Mouse (Mus musculus) heart, embryonic 16.5 days (tissue): ENCODE data around the gene Lrtm2. TPM values are rescaled to one million over a fixed set of nuclear protein-coding genes. Genes with fewer than 3 reads are reported as not detected.
"Not testable (repeated sequence)": the region's sequence is repeated elsewhere in the genome, so short reads cannot be mapped to it uniquely, and the experiment has no call there.

ENCODE experiments used
- ATAC-seq: fragments of 200-750 bp; cut with Nextera tagmentation; replicated peaks from 2 replicates; pipeline ENCODE4 v1.8.0; 2017; ENCODE audit warnings: moderate number of reproducible peaks; ENCODE audit not compliant: insufficient read depth, low FRiP score; ENCODE audit errors: extremely low read depth
- H3K27ac ChIP-seq: fragments of 300-500 bp; sonication (generic); 2 replicates; pipeline ENCODE4 v1.5.1; 2014; ENCODE audit warnings: mild to moderate bottlenecking, low read length, control low read depth, moderate library complexity
- H3K27me3 ChIP-seq: fragments of 300-500 bp; sonication (generic); 2 replicates; pipeline ENCODE4 v1.6.1; 2014; ENCODE audit warnings: low read length, mixed read lengths; ENCODE audit not compliant: control insufficient read depth, insufficient read depth
- H3K36me3 ChIP-seq: fragments of 300-500 bp; sonication (generic); 2 replicates; pipeline ENCODE4 v1.6.1; 2014; ENCODE audit not compliant: control insufficient read depth, insufficient read depth
- H3K4me1 ChIP-seq: fragments of 300-500 bp; sonication (generic); 2 replicates; pipeline ENCODE4 v1.6.1; 2014; ENCODE audit warnings: low read length, mixed read lengths; ENCODE audit not compliant: control insufficient read depth, insufficient read depth
- H3K4me2 ChIP-seq: fragments of 300-500 bp; sonication (generic); 2 replicates; pipeline ENCODE4 v1.6.1; 2014; ENCODE audit warnings: low read depth, mild to moderate bottlenecking, control low read depth, low read length
- H3K4me3 ChIP-seq: fragments of 300-500 bp; sonication (generic); 2 replicates; pipeline ENCODE4 v1.5.1; 2014; ENCODE audit warnings: mild to moderate bottlenecking, control low read depth, low read length
- H3K9ac ChIP-seq: fragments of 300-500 bp; sonication (generic); 2 replicates; pipeline ENCODE4 v1.6.1; 2014; ENCODE audit warnings: low read length, control low read depth
- H3K9me3 ChIP-seq: fragments of 300-500 bp; sonication (generic); replicated peaks from 2 replicates; pipeline ENCODE4 v1.6.1; 2016; ENCODE audit warnings: low read length; ENCODE audit not compliant: control insufficient read depth
- WGBS: fragments of 180-500 bp; shearing (Covaris S2); extraction: QIAGEN DNeasy Blood & Tissue Kit; methylation state at CpG from one replicate; pipeline ENCODE4 v1.1.7; 2014; 5-methylcytosine and 5-hydroxymethylcytosine counted together
- polyA plus RNA-seq: library from polyadenylated mRNA; unstranded; fragments of >200 nt; fragmentation: Nextera tagmentation; extraction: Ambion mirVana; gene quantifications from 2 replicates; pipeline ENCODE4 v1.2.1, GENCODE M21; 2015

The Lrtm2 gene
- polyA plus RNA-seq, 1 experiment from 2014 or later: 0.32 TPM

DNA sequence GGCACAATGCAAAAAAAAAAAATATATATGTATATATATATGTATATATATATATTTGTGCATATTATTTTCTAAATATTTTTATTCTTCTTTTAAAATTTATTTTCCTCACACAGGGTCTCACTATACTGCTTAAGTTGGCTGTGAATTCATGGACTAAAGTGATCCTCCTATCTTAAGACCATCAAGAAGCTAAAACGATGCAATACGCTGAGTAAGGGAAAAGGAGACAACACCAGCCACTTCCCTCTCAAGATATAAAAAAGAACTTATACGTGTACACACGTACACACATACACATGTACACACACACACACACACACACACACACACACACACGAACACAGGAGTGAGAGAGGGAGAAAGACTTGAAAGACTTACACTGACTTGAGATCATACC lies 33.0 kb upstream of the Lrtm2 start:
- Histone ChIP-seq H3K4me3 (no peak overlapping the region), H3K4me2 (no peak overlapping the region), H3K27me3 (no peaks in the 10 kb centered on the region), H3K9ac (no peak overlapping the region), H3K9me3 (no peaks in the 10 kb centered on the region), H3K27ac (no peak overlapping the region), H3K36me3 (peaks cover 23% of the 10 kb centered on the region), H3K4me1 (no peaks in the 10 kb centered on the region)
- no peak for ATAC-seq
- WGBS: 89% methylated on average over 5 of the region's 5 CpGs

DNA sequence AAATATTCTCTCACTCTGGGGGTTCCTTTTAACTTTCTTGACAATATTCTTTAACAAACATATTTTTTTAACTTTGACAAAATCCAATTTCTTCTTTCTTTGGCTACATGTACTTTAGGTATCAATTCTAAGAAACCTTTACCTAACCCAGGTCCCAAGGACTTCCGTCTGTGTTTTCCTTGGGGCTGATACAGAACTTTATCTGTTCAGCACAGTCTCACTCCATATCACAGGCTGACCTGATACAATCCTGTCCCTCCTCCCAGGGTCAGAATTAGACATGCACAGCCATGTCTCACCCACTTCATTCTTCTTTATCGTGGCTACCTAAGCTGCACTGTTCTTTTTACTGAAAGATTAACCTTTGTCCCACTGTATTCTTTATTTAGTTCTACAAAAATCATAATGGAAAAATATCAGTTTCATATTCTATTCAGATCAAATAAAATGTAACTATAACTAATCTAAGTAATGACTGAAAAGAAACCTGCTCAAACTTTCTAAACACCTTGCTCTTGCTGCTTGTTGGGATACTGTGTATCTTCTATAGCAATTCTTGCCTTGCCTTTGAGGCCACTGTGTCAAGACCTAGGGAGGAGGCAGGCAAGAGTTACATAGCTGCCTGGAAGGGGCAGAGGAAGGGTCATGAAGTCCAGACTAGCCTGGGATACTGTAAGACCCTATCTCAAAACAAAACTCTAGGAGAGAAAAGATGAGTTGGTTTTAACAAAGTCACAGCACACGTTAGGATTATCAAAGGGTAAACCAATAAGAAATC lies 30.5 kb upstream of the Lrtm2 start:
- Histone ChIP-seq H3K27ac (no peak overlapping the region), H3K4me1 (no peaks in the 10 kb centered on the region), H3K9ac (no peak overlapping the region), H3K4me2 (no peak overlapping the region), H3K36me3 (peaks cover 34% of the 10 kb centered on the region), H3K27me3 (no peaks in the 10 kb centered on the region), H3K9me3 (no peaks in the 10 kb centered on the region), H3K4me3 (no peak overlapping the region)
- ATAC-seq: no peak
- WGBS: 70% methylated on average over 3 of the region's 3 CpGs

DNA sequence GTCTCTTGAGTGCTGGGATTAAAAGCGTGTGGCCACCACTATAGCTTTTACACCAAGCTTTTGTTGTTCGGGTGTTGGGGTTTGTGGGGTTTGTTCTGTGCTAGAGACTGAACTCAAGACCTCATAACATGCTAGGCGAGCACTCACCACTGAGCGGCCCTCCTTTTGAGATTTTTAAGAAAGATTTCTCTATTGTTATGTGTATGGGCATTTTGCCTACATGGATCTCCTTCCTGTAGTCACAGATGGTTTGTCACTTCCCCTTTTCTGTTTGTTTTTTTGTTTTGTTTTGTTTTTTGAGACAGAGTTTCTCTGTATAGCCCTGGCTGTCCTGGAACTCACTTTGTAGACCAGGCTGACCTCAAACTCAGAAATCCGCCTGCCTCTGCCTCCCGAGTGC lies 29.7 kb upstream of the Lrtm2 start:
- ATAC-seq: not testable (repeated sequence)
- WGBS: 90% methylated on average over 6 of the region's 6 CpGs
- peaks cover 37% of the 10 kb centered on the region for H3K36me3 ChIP-seq

GRCm38 (mm10) chr6:119358020-119358571 lies 27.5 kb upstream of the Lrtm2 start:
- 90% methylated on average over 8 of the region's 8 CpGs for WGBS
- Histone ChIP-seq H3K4me1 (no peaks in the 10 kb centered on the region), H3K36me3 (peaks cover 47% of the 10 kb centered on the region), H3K9me3 (no peaks in the 10 kb centered on the region), H3K27me3 (no peaks in the 10 kb centered on the region), H3K4me2 (no peak overlapping the region), H3K9ac (no peak overlapping the region), H3K27ac (no peak overlapping the region), H3K4me3 (no peak overlapping the region)
- no peak for ATAC-seq

More for the DNA sequence above, 29.7 kb upstream of the Lrtm2 start:
- H3K4me3 ChIP-seq, H3K9me3 ChIP-seq, H3K27me3 ChIP-seq, H3K27ac ChIP-seq, H3K9ac ChIP-seq, H3K4me1 ChIP-seq, H3K4me2 ChIP-seq: not testable (repeated sequence)

DNA sequence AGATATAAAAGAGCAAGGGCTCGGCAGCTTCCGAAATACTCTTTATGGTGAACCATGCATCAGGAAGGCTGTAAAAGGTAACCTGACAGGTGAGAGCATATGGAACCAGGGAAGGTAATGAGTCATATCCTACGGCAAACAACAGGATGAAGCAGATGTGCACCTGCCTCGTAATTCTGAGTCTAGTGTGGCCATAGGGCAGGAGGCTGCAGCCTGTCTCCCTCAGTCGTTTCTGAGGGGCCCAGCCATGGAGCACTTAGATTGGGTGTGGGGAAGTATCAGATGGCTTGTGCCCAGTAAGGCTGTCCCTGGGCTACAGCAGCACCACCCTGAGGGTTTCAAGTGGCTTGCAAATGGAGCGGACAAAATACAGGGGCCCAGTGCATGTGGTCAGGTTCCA lies 21.9 kb upstream of the Lrtm2 start:
- peaks cover 9% of the 10 kb centered on the region for H3K4me1 ChIP-seq
- no peak overlapping the region for H3K4me2 ChIP-seq
- no peak overlapping the region for H3K27ac ChIP-seq
- 70% methylated on average over 6 of the region's 6 CpGs for WGBS
- H3K36me3 ChIP-seq: peaks cover 28% of the 10 kb centered on the region
- H3K9ac ChIP-seq: no peak overlapping the region
- H3K27me3 ChIP-seq: no peaks in the 10 kb centered on the region
- H3K9me3 ChIP-seq: no peaks in the 10 kb centered on the region
- no peak for ATAC-seq
- no peak overlapping the region for H3K4me3 ChIP-seq

GRCm38 (mm10) chr6:119351656-119352055 lies 21.1 kb upstream of the Lrtm2 start:
- 67% methylated on average over 8 of the region's 8 CpGs for WGBS
- Histone ChIP-seq H3K27me3 (no peaks in the 10 kb centered on the region), H3K9me3 (no peaks in the 10 kb centered on the region)

DNA sequence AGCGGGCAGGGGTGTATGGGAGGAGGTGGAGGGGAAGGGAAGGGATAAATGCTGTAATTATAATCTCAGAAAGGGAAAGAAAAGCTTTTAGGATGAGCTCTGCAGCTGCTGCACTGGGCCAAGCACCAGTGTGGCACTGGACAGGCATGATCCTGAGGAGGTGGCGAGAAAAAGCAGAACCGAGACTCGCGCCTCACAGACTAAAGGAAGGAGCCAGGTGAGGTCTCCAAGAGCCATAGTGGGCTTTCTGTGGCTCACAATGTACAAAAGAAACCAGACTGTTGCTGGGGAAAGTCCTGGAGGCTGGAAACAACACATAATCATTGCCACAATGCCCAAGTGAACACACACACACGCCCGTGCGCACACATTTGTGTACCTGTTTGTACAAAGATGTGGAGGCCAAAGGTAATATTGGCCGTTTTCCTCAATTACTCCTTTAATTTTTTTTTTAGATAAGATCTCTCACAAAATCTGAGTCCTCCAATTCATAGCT lies 20.2 kb upstream of the Lrtm2 start:
- WGBS: 90% methylated on average over 9 of the region's 9 CpGs
- Histone ChIP-seq H3K9ac (no peak overlapping the region), H3K27ac (no peak overlapping the region)

More at GRCm38 (mm10) chr6:119351656-119352055, 21.1 kb upstream of the Lrtm2 start:
- peaks cover 24% of the 10 kb centered on the region for H3K36me3 ChIP-seq
- H3K27ac ChIP-seq: no peak overlapping the region
- no peak overlapping the region for H3K9ac ChIP-seq
- no peak overlapping the region for H3K4me3 ChIP-seq
- no peak for ATAC-seq
- no peak overlapping the region for H3K4me2 ChIP-seq
- peaks cover 9% of the 10 kb centered on the region for H3K4me1 ChIP-seq

DNA sequence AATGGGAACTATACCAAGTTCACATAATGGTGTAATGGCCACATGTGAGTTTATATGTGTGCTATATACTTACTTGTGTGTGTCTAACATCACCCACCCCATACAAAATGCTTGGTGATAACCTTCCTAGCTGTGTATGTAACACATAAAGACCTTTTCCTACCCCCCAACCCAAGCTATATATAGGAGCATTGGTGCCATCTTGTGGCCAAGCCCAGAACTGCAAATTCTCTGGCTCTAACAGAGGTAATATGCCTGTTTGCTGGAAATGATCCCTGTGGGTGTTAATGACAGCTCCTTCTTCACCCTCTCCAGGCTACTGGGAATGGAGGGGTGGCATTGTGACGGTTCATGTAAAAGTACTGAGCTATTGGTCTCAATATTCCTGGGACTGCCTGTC lies 17.7 kb upstream of the Lrtm2 start:
- H3K27me3 ChIP-seq: no peaks in the 10 kb centered on the region
- 4% methylated on average over 1 of the region's 1 CpGs for WGBS
- no peak overlapping the region for H3K9ac ChIP-seq
- H3K9me3 ChIP-seq: no peaks in the 10 kb centered on the region
- H3K27ac ChIP-seq: no peak overlapping the region
- no peak overlapping the region for H3K4me3 ChIP-seq
- H3K4me2 ChIP-seq: no peak overlapping the region
- H3K4me1 ChIP-seq: peaks cover 9% of the 10 kb centered on the region
- H3K36me3 ChIP-seq: peaks cover under 1% of the 10 kb centered on the region; the same call in 1 of the 2 replicates
- ATAC-seq: no peak; the same call in 1 of the 2 replicates

More for the DNA sequence above, 20.2 kb upstream of the Lrtm2 start:
- no peak for ATAC-seq
- H3K4me3 ChIP-seq: no peak overlapping the region
- H3K36me3 ChIP-seq: peaks cover 23% of the 10 kb centered on the region
- peaks cover 9% of the 10 kb centered on the region for H3K4me1 ChIP-seq
- no peak overlapping the region for H3K4me2 ChIP-seq
- no peaks in the 10 kb centered on the region for H3K9me3 ChIP-seq
- H3K27me3 ChIP-seq: no peaks in the 10 kb centered on the region

- 76% methylated on average over 5 of the region's 5 CpGs for WGBS
- no peaks in the 10 kb centered on the region for H3K27me3 ChIP-seq
- peaks cover 9% of the 10 kb centered on the region for H3K4me1 ChIP-seq
- no peaks in the 10 kb centered on the region for H3K9me3 ChIP-seq
- H3K9ac ChIP-seq: no peak overlapping the region
- no peaks in the 10 kb centered on the region for H3K36me3 ChIP-seq
- no peak overlapping the region for H3K27ac ChIP-seq
- no peak overlapping the region for H3K4me2 ChIP-seq
- ATAC-seq: no peak
- no peak overlapping the region for H3K4me3 ChIP-seq
Measured at GRCm38 (mm10) chr6:119347813-119348212, 17.2 kb upstream of the Lrtm2 start.
